ENCODE assay signal across 11 mouse cellular contexts in genomic region chr6:89552321-89553011, GRCm38 (mm10). TPM values are rescaled to one million over a fixed set of nuclear protein-coding genes. Genes with fewer than 3 reads are reported as not detected.
DNase-seq lines count a peak whose midpoint lies in the region; ATAC-seq and TF ChIP-seq lines count a peak whose summit lies in the region.
"Had no signal": no experiment of that assay in that cellular context is flagged by ENCODE, and none has a peak within 500 bp of the region (broad histone marks: within the 10 kb centered on the region; RNA-seq: fewer than 3 reads in every experiment).

No protein-coding gene starts in this region.

- 89% methylated on average over 6 of the region's 6 CpGs for WGBS in embryonic facial prominence, embryonic 13.5 days
- 89% methylated on average over 6 of the region's 6 CpGs for WGBS in embryonic facial prominence, embryonic 10.5 days

- no peaks in the 10 kb centered on the region for H3K27me3 ChIP-seq in embryonic facial prominence, embryonic 13.5 days
- no peaks in the 10 kb centered on the region for H3K27me3 ChIP-seq in embryonic facial prominence, embryonic 10.5 days (replicated peaks; ENCODE audit: low read depth, poor library complexity, severe bottlenecking)
- H3K27me3 ChIP-seq: forebrain, embryonic 15.5 days; liver, embryonic 13.5 days; neural tube, embryonic 12.5 days had no signal

- no peak for ATAC-seq in embryonic facial prominence, embryonic 13.5 days (ENCODE audit: insufficient number of reproducible peaks, insufficient read depth, low FRiP score, low TSS enrichment, low read depth)

- no peak overlapping the region for H3K4me2 ChIP-seq in embryonic facial prominence, embryonic 13.5 days
- H3K4me2 ChIP-seq: forebrain, embryonic 15.5 days; liver, embryonic 13.5 days; neural tube, embryonic 12.5 days had no signal

- peaks cover 4% of the 10 kb centered on the region; the same call in 1 of the 2 replicates for H3K4me1 ChIP-seq in embryonic facial prominence, embryonic 13.5 days
- H3K4me1 ChIP-seq in embryonic facial prominence, embryonic 10.5 days: no peaks in the 10 kb centered on the region
- H3K4me1 ChIP-seq: neural tube, embryonic 12.5 days had no signal

- no peak overlapping the region for H3K4me3 ChIP-seq in embryonic facial prominence, embryonic 13.5 days
- no peak overlapping the region for H3K4me3 ChIP-seq in embryonic facial prominence, embryonic 10.5 days
- no peak overlapping the region for H3K4me3 ChIP-seq in layer of hippocampus, adult 2 months
- H3K4me3 ChIP-seq: forebrain, embryonic 15.5 days; liver, embryonic 13.5 days; neural tube, embryonic 12.5 days had no signal

- H3K36me3 ChIP-seq in embryonic facial prominence, embryonic 13.5 days: no peaks in the 10 kb centered on the region
- H3K36me3 ChIP-seq in embryonic facial prominence, embryonic 10.5 days (replicated peaks): no peaks in the 10 kb centered on the region
- H3K36me3 ChIP-seq: forebrain, embryonic 15.5 days; liver, embryonic 13.5 days; neural tube, embryonic 12.5 days had no signal

- no peak for TF ChIP-seq CTCF in layer of hippocampus, adult 2 months (conservative IDR thresholded peaks at IDR 0.05)

- H3K27ac ChIP-seq in embryonic facial prominence, embryonic 13.5 days: no peak overlapping the region
- H3K27ac ChIP-seq in embryonic facial prominence, embryonic 10.5 days (replicated peaks): no peak overlapping the region
- peak overlapping the region; percentile 84 for H3K27ac ChIP-seq in layer of hippocampus, adult 2 months
- H3K27ac ChIP-seq: forebrain, embryonic 15.5 days; liver, embryonic 13.5 days; neural tube, embryonic 12.5 days had no signal

- no peaks in the 10 kb centered on the region for H3K9me3 ChIP-seq in embryonic facial prominence, embryonic 13.5 days
- H3K9me3 ChIP-seq in embryonic facial prominence, embryonic 10.5 days: no peaks in the 10 kb centered on the region
- H3K9me3 ChIP-seq: forebrain, embryonic 15.5 days; liver, embryonic 13.5 days; neural tube, embryonic 12.5 days had no signal

- DNase-seq in embryonic facial prominence, embryonic 10.5 days (ENCODE audit: low spot score): no peak
- DNase-seq in layer of hippocampus, adult 2 months (ENCODE audit: low spot score in 2 of 2): peak; percentile 17 to 39
- no peak for DNase-seq in layer of hippocampus, postnatal 36 days
- DNase-seq in right cerebral cortex, postnatal 25 days: peak; percentile 18
- no peak for DNase-seq in right cerebral cortex, postnatal 14 days
- DNase-seq in telencephalon, adult 2 months (ENCODE audit: low read depth, low spot score): peak; percentile 67
- DNase-seq in spleen, postnatal 14 days (ENCODE audit: low spot score in 2 of 2): no peak

- H3K9ac ChIP-seq in embryonic facial prominence, embryonic 13.5 days: 0 out of 2 replicates have a peak overlapping the region, but pooled peaks have one; percentile 12
- H3K9ac ChIP-seq: forebrain, embryonic 15.5 days; liver, embryonic 13.5 days had no signal

RNA-seq across cellular contexts. Expression of gene Chchd6, which starts 43.0 kb away (rescaled TPM):
- 65.0 and 67.2 TPM in 2 replicates for polyA plus RNA-seq in embryonic facial prominence, embryonic 13.5 days (2015; fragmentation: Nextera tagmentation; extraction: Ambion mirVana)
- polyA plus RNA-seq in embryonic facial prominence, embryonic 10.5 days (2016; fragmentation: Nextera tagmentation; extraction: Ambion mirVana): 66.8 and 74.1 TPM in 2 replicates
- 10 to 100 TPM; 61.4 to 71.1 TPM for total RNA-seq in layer of hippocampus, adult 2 months (2021)
- 10 to 100 TPM; 63.0 to 64.8 TPM for total RNA-seq in layer of hippocampus, postnatal 36 days (2021)

Comparison
In these comparisons a context has a peak if more than half of its experiments do, and no peak if none do; other contexts are left out.
1. DNase-seq: peak in layer of hippocampus, adult 2 months (2 of 2), right cerebral cortex, postnatal 25 days (single experiment) and telencephalon, adult 2 months (single experiment); none in embryonic facial prominence, embryonic 10.5 days (single experiment), layer of hippocampus, postnatal 36 days (0 of 2), right cerebral cortex, postnatal 14 days (single experiment) and spleen, postnatal 14 days (0 of 2).